Mouse (Mus musculus) left cerebral cortex, postnatal 36 days (tissue): ENCODE measurements around the gene Clstn2. TPM values are rescaled to one million over a fixed set of nuclear protein-coding genes. Genes with fewer than 3 reads are reported as not detected.
A peak's percentile ranks its signal among the peaks of the same experiment; 100 is the strongest.

ENCODE experiments used
- DNase-seq, 2 experiments: peaks; one replicate each; pipeline ENCODE4 v3.0.0; 2021 to 2022; ENCODE audit warnings: low spot score in 2 of 2, mixed read lengths in 1 of 2
- intact Hi-C: fragments of 180-260 bp; cut with DNase I; formaldehyde crosslinking; loops from one replicate; pipeline ENCODE4 v1.15.1; 2025
- total RNA-seq, 2 experiments: library from RNA; stranded (reverse); gene quantifications; 2 replicates each; pipeline ENCODE4 v1.2.3; 2021

The Clstn2 gene
- total RNA-seq, 2 experiments from 2014 or later: 83.0 to 89.2 TPM

DNA sequence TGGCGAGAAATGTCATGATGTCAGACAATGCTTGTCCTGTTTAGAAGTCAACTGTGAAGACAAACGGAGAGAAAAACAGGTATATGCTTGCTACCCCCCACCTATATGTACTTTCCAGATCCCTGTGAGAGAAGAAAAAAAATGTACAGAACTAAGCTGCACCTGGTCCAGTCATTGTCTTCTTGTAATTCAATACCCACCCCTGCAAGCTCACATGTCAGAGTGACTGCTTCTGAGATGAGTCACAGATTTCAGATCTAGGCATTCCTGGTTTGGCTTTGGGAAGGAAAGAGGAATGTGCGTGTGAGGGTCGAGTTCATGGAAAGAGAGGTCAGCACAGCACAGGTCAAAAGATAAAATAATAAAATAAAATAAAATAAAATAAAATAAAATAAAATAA lies 397.6 kb downstream of the Clstn2 start:
- DNase-seq: no peak
- intact Hi-C loops: no loop called here

DNA sequence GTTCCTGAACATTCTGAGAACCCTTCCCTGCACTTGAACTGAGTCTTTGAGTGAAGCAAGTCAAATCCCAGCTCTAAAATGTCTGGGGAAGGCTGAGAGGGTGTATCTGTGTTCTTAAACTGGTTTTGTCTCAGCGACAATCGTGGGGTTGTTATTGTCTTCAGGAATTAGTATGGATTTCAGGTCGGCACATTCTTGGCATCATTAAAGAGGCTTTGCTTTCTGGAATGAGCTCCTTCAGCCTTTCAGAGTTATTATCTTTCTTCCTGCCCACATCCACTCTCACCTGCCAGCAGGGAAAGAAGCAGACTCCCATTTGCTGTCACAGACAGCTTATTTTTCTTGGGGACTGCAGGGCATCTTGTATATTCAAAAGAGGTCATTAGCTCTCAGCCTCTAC lies 398.1 kb downstream of the Clstn2 start:
- intact Hi-C loops: no loop called here
- DNase-seq: no peak

DNA sequence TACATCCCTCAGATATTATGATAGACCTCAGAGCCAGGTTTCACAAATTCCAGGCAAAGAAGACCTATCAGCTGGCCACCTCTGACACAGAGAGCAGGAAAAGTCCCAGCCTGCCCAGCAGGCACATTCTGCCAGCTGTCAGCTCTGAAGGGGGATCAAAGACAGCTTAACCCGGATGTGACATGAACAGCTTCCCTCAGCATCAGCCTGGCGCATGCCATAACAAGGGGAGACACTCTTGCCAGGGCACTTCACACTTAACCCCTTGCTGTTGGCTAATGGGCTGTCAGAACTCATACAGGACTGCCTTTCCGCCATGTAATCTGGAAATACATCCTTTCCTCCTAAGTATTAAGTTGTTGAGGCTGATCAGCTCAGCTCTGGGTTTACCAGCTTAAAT lies 403.8 kb downstream of the Clstn2 start:
- no peak for DNase-seq
- intact Hi-C loops: no loop called here

DNA sequence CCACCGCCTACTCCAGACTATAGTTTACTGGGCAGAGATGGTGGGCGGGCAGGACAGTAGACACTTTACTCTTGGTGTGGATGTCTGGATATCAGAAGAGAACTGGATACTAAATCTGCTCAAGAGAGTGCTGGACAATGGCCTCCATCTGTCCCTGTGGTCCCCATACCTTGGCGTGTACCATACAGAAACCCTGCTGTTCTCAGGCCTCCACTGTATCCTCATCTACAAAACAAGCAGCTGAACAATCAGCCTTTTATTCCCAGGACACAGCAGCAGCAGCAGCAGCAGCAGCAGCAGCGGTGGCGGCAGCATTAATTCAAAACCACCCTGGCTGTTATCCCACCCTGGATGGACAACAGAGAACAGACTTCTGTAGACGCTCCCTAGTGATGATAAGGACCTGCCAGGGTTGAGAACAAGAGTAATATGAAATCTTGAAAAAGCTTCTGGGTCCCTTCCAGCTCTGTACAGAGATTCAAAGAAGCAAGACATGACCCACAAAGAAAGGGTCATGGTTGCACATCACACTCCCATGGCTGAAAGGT lies 404.5 kb downstream of the Clstn2 start:
- DNase-seq: no peak
- intact Hi-C loops: no loop called here

DNA sequence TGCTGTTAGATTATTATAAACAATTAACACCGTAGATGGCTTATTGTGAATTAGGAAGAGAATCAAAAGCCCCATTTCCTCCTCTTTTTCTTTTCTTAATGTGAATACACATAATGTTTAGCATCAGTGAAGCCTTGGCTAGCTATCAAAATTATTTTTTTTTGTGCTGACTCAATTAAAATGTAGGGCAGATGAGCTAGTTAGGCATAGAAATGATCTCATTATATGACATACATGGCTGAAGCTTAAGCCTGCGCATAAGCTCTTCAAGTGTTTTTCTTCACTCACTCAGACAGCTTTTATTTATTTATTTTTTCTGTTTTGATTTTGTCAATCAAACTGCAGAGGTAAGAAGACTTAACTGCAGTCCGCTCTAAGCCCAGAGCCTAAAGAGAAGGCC lies 405.1 kb downstream of the Clstn2 start:
- DNase-seq: no peak
- intact Hi-C loops: no loop called here

DNA sequence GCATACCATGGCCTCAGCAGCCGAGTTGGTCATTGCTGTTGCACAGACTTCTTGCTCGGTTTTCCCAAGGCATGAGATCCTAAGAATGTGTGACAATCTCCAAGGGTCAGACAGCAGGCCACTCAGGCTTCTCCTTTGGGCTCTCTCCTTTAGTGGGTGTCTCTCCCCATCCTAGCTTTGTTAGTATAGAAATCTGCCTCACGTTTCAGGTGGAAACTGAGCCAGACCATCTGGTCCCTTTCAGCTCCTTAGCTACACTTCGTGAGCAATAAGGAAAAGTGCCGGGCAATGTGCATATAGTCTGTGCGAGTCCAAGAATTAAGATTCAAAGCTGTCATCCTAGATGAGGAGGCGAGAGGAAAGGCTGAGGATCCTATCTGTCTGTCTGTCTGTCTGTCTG lies 422.4 kb downstream of the Clstn2 start:
- DNase-seq: peak; percentile 46 to 47
- intact Hi-C loops: no loop called here

DNA sequence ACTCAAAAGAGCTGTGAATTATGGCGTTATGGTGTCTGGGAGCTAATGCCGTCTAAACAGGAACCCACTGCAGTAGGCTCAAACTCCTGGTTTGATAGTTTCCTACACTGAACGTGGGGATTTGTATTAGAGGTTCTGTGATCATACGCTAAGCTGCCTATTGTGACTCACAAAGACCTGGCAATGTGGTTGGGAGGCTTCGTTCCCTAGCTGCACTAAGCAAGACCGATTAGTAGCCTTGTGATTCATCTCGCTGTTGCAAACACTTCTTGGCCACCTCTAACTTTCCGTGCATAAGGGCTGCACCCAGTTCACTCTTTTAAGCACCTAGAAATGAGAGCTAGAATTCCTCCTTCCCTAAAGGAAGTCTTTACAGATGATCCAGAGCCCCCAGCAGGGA lies 429.3 kb downstream of the Clstn2 start:
- intact Hi-C loops: no loop called here
- DNase-seq: no peak

DNA sequence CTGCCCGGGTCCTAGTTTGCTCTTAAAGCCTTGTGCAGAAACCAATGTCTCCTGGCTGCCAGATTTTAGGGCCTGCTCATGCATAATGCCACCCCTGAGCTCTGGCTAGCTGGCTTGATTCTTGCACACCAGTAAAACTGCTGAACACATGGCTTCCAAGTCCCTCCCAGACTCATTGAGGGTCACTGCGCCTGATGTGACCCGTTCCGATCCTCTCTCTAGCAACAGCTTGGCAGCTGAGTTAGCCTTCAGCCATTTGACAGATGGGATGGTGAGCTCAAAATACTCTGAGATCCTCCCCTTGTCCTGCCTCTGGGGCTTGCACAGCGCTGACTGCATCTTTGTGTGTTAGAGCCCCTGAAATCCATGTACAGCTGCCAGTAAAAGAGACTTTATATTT lies 430.5 kb downstream of the Clstn2 start:
- DNase-seq: no peak
- intact Hi-C loops: no loop called here

DNA sequence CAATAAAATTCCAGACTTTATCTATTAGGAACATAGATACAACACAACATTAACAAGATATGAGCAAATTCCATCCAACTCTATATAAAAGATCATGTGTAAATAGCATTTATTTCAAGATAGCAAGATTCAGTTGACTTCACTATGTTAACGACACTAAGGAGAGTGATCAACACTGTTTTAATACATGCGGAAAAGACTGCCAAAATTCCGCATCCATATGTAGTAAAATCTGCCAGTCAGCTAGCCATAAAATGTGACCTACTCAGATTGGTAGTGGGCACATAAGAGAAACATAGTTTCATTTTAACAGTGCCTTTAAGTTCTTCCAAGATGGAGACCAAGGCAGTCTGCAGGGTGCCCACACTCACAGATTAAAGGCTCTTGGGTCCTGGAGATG lies 434.0 kb downstream of the Clstn2 start:
- intact Hi-C loops: no loop called here
- no peak for DNase-seq

DNA sequence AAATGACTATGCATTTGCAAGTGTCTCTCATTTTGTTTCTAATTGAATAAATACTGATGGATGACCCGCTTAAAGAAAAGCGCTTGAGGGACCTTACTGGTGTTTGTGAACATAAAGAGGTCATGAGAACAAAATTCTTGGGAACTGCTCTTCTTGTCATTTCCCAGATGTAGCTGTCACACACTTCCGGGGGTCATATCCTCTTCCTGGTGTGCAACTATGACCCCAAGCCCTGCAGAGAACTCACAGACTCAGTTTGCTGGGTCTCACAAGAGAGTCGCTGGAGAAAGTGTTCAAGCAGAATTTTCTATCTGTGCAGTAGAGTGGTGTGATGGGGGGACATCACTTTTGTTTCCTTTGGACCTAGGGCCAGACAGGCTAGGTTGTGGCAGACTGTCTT lies 442.3 kb downstream of the Clstn2 start:
- no peak for DNase-seq
- intact Hi-C loops: no loop called here

DNA sequence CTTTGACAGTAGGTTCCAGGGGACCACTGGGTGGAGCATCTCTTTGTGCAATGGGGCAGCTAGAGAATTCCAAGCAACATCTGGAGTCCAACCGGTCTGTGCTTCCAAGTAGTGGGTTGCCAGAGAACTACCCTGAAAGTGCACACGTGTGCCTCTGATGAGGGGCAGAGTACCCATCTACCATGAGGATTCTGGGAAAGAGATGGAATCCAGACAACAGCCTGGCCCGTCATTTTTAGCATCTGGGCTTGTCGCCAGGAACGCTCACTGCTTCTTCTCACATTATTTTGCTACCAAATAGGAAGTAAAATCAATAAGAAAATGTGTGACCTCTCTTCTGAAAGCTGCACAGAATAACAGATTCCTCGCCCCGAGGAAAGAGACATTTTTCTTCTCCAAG lies 462.1 kb downstream of the Clstn2 start:
- DNase-seq: peak; percentile 33 to 36
- intact Hi-C loops: no loop called here

DNA sequence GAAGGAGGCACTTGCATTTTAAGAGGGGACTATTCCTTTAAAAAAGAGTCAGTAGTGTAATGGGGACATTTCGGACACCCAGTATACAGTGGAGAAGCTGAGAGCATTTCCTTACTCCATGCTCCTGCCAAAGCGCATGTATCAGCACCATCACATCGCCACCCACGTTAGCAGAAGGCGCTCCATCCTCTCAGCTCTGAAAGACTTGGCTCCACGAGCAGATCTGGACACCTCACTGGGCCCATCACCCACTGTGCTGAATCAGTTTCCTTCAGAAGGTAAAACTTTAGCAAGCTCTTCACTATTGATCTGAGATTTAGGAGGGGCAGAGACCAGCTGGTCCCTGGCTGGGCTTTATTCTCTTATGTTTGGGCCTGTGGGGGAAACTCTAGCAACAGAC lies 469.9 kb downstream of the Clstn2 start:
- intact Hi-C loops: no loop called here
- peak; percentile 68 to 74 for DNase-seq

DNA sequence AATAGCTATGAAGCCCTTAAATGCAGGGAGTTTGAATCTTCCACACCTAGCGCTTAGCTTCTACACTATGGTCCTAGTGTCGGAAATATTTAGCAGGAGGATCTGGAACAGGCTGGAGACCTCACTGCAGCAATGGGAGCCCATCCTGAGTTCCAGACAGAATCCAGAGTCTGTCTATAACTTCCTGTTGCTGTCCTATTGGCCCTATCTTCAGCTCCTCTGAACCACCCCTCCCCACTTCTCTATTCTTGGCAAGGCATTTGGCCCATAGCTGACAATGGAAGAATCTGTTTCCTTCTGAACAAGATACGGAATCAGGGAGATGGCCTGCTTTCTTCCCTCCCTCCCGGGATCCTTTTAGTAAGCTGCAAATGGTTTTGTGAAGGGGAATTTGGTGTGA lies 488.6 kb downstream of the Clstn2 start:
- intact Hi-C loops: no loop called here
- DNase-seq: no peak

DNA sequence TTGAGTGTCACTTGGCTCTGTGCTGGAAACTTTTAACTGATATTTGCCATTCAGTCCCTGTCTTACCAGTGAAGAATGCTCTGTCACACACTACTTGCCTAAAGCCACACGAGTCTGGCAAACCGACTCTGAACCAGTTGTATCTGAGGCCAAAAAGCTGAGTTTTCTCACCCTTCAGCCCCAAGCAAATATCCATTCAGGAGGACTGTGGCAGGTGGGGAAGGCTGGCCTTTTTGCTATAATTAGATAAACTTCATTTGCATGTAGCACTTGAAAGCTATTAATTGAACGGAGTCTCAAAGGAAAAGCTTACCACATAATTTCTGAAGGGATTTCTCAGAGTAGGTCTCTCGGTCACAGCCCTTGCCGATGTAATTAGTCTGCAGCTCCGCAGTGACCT lies 491.6 kb downstream of the Clstn2 start:
- intact Hi-C loops: no loop called here
- no peak for DNase-seq

DNA sequence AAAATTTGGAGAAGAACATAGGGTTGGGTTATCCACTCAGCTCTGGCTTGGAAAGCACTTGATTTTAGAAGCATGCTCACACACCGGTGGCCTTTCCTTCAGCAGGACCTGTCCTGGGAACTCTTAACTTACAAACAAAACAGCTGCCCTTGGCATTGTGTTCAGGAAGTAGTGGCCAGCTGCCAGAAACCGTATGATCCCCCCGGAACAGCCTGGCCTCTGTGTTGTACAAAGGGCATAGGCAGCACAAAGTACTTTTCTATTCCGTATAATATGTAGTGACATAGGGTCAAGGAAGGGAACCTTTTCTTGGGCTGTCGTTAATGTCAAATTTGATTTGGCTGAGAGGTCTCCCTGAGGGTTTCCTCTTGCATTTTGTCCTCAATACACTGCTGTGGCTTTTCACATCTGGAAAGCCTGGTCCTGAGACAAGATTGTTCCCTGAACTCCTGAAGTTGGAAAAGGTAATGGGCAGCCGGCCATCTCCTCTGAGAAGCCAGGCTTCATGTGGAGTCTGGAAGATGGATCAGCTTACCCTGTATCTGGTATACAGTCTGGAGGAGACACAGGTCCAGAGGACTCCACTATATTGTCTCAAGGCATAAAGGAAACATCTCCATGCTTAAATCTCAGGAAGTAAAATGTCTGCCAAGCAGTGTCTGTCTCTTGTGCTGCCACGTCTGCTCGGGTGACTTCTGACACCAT lies 494.8 kb downstream of the Clstn2 start:
- intact Hi-C loops: no loop called here
- no peak for DNase-seq

DNA sequence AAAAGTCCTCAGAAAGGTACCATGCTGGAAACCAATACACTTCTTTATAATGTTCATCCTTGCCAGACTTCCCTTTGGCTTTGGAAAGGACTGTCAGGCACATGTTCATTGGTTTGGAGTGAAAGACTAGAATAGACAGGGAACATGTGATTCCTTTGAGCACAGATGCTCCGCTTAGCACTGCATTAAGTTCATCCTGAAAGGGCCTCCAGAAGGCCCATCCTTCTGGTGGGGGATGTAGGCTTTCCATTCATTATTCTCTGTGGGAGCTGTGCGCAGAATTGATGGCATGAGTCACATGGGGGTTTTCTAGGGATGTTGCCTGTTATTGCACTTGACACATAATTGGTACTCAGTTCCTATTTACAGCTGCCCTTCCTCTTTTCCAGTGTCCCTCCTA lies 498.8 kb downstream of the Clstn2 start:
- intact Hi-C loops: no loop called here
- peak; percentile 28 to 31 for DNase-seq

DNA sequence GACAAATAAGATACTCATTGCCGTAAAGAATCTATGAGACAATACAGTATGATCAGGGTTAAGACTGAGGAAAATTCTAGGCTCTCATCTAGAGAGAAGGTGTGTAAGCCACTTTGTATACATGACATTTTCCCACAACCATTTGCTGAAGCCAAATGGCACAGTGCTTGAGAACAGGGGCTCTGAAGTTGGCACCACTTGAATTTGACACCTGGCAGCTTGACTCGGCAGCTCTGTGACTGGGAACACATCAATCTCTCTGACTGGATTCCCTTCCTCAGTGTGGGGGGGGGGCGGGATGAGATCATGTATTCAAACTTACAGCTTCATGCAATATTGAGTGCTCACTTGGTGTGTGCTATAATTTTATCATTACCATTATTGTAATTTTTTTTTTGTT lies 499.7 kb downstream of the Clstn2 start:
- DNase-seq: no peak
- intact Hi-C loops: no loop called here

DNA sequence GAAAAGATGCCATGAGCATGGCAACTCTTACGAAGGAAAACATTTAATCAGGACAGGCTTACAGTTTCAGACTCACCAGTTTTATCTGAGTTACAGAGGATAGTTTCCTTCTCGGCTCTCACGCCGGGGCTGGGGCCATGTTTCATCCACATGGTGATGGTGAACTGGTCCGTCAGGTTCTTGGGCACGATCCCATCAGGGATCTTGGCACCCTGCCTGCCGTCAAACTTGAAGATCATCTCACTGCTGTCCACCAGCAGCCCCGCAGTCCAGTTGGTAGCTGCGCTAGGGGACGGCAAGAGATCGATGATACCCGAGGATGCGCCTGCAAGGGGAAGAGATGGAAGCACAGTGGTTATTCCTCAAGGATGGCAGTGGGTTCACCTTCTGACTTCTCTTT lies 500.4 kb downstream of the Clstn2 start:
- intact Hi-C loops: no loop called here
- DNase-seq: no peak

DNA sequence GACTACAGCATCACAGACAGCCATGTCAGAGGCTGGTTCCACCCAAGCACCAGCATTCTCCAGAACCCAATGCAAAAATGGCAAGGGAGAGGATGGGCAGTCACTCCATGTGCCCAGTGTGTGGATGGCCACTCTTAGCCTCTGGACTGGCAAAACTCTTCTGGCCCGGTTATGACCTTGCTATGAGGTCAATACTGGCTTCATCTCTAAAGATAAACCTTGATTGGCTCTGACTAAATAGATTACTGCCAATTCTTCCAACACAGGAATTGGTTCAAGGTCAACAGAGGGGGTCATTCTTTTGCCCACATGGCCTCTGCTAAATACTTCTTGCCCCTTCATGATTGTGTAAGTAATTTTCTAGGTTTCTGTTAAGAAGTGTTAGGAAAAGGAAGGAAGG lies 505.1 kb downstream of the Clstn2 start:
- intact Hi-C loops: no loop called here
- DNase-seq: no peak

DNA sequence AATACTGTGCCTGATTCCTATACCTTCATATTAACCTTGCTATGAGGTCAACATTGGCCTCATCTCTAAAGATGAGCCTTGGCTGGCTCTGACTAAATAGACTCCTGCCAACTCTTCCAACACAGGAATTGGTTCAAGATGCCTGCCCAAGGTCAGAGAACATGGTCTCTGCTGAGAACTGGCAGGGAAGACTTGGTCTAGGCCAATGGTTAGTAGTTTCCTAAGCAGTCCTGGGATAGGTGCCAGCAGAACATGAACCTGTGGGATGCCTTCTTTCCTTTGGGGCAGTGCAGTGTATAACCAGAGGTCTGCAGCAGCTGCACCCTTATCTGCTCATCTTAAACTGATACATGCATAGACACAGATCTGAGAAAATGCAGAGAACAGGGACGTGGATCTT lies 505.7 kb downstream of the Clstn2 start:
- DNase-seq: no peak
- intact Hi-C loops: no loop called here

DNA sequence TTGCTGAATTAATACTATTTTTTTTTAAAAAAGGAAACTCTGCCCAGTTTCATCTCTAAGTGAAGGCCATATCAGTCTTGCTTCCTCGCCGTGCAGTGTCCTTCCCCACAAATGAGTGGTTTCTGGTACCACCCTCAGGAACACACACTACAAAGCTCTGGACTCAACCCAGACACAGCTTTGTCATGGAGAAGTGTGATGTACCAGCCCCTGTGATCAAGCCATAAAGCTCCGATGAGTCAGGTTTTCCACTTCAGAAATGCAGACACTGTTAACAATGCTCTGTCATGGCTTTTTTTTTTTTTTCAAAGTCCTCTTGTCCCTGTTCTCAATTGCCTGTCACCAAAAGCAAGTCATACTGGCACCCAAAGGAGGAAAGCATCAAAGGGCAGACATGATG lies 507.4 kb downstream of the Clstn2 start:
- intact Hi-C loops: no loop called here
- peak; percentile 25 to 33 for DNase-seq

DNA sequence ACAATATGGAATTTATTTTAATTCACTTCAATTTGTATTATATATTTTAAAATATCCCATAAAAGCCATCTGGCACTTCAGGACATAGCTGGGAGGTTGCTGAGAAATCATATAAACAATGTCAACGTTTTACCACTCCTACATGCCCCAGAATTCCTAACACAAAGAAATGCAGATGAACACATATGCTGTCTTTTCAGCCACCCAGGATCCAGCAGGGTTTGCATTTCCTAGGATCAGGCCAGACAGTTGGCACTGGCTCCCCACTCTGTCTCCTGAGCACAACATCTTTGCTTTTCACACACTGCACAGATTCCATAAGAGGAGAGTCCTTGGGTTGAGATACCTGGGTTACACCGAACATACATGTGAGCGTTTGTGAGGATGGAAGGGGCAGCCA lies 508.1 kb downstream of the Clstn2 start:
- intact Hi-C loops: no loop called here

More for the DNA sequence above, 508.1 kb downstream of the Clstn2 start:
- peak; percentile 26 to 48 for DNase-seq
